Mouse (Mus musculus): ENCODE results near the gene Hist1h3a.
A peak's percentile ranks its signal among the peaks of the same experiment; 100 is the strongest.

- TF ChIP-seq CTCF (IDR thresholded peaks at IDR 0.05; ENCODE audit: low read depth) (peak; percentile 28; the same call in 1 of the 2 replicates), EP300 (IDR thresholded peaks at IDR 0.05; ENCODE audit: low read depth) (peak; percentile 70)
These were observed 15.7 kb downstream of the Hist1h3a start, which contains the start of gene Hist1h2bb for GRCm38 (mm10) chr13:23746201-23747080.
